Mouse (Mus musculus): ENCODE measurements around the gene Tm7sf3.

The Tm7sf3 gene

DNA sequence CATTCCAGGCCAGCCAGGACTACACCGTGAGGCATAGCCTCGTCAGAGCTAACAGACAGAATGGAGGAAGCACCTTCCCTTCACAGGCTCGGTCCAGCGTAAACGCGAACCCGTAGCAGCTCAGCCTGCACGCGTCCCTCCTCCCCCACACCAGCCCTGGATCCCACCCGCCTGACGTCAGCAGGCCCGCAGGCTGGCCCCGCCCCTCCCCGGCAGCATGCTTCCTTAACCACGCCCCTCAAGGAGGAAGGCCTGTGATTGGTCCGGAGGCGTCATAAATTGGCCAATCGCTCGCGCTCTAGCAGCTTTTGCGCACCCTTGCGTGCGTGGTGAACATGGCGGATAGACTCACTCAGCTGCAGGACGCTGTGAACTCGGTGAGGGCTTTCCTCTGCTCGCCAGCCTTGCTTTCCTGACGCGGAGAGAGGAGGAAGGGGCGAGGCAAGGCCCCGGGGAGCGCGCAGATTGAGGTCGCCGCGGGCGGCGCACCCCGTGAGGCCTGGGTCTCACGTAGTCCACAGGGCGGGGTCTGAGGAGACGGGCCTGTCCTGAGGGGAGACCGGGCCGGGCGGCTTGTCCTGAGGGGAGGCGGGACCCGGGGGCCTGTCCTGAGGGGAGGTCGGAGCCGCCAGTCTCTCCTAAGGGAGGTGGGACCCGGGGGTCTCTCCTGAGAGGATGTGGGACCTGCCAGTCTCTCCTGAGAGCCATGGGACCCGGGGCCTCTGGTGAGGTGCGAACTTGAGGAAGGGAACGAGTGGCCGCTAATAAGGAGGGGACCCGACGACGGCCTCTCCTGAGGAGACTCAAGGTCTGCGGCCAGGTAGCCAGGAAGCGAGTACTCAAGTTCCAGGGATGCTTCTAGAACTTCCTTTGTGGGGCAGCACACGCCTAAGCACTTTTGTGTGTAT, at the start of gene Tm7sf3, which contains the start of gene Med21:
Gene Tm7sf3 (minus strand): TSS at position 549 of the 908 bp plus-strand sequence.
Gene Med21 (plus strand): TSS at position 272 of the 908 bp plus-strand sequence.
- peak; percentile 99 for DNase-seq

DNA sequence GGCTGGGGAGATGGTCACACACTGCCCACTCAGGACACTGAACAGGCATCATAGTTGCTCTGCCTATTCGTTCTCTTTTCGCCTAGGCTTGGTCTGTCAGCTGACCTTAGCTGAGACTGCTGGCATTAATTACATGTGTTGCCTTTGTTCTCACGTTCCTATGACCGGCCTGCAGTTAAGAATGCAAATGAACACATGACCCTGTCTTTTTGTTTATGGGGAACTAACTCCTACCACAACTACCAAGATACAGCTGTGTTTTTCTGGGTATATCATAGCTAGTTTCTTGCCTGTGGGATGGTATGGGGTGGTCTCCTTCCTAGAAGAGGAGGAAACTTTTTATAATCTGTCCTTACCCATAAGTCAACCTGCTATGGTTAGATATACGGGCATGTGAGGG, 46.2 kb upstream of the Tm7sf3 start:
- no peak for DNase-seq

DNA sequence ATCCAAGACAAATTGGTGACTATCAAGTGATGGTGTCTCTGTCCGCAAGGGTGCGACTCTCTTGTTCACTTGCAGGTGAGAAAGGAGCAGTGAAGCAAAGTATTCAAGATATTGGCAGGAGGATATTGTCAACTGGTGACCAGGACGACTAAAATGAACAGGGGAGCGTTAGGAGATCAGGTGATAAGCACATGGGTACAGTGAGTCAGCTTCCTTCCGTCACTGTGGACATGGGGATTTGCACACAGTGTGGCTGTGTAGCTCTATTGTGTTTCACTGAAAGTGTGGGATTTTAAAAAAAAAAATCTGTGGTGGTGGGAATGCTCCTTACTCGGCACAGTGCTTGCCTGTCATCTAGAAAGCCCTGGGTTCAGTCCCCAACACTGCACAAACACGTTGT, 45.4 kb upstream of the Tm7sf3 start:
- no peak for DNase-seq

DNA sequence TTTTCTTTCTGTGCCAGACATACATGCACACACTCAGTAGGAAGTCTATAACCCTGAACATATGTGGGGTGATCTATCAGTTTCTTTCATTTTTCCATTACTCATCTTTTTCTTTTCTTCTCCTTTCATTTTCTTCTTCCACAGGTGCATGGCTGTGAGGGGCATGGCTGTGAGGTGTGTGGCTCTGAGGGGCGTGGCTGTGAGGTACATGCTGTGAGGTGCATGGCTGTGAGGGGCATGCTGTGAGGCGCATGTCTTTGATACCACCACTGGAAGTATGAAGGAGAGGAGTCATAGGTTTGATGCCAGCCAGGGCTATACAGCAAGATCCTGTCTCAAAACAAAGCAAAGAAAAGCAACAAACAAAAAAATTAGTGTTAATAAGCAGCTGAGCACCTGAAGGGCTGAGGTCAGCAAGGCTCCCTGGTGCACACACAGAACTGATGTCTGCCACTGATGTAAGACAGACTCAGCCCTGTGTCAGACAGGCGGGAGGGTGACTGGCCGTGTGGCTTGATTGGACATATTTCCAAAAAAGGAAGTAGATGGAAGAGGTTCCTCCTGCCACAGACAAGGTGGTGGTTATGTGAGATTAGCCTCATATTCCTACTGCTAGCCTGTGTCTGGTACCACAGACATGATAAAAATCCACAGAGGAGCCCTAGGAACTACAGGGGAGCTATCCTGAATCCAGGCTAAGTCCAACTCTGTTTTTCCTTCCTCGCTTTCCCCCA, 44.0 kb upstream of the Tm7sf3 start:
- DNase-seq: peak; percentile 53

DNA sequence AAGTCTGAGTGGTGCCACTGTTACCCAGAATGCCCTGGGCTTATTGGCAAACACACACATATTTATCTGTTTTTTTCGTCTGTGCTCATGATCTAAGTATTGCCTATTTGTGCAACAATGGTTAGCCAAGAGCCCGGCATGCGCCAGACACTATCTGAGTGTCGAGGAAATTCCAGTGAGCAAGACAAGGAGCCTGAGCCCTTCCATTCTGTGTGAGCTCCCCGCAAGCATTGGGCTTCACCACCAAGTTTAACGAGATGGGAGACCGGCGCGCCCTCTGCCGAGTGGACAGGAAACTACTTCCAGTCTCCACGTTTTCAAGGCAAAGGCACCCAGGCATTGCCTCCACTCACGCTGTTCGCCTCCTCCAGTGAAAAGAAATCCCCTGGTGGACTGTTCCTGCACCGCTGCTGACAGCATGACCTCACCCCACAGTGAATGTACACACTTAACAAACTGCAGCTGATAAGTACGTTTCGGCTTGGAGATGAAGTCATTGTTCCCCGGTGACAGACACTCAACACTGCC, 43.2 kb upstream of the Tm7sf3 start:
- peak; percentile 85 for DNase-seq

DNA sequence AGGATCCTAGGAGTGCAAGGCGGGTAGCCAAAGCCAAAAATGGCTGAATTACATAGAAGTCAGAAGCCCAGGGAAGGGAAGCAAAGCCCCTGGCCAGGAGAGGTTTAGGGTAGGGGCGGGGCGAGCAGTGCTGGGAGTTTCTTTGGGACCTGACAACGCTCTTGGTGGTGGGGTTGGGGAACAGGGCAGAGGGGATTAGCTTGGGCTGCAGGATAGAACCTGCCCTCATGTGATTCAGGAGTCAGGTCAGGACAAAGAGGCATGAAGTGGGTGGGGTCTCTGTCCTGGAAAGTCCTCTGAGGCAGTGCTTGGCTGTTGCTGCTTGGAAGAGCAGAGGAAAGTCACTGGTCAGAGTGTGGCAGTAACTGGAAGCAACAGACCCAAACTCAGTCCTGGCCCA, 41.3 kb upstream of the Tm7sf3 start:
- no peak for DNase-seq

DNA sequence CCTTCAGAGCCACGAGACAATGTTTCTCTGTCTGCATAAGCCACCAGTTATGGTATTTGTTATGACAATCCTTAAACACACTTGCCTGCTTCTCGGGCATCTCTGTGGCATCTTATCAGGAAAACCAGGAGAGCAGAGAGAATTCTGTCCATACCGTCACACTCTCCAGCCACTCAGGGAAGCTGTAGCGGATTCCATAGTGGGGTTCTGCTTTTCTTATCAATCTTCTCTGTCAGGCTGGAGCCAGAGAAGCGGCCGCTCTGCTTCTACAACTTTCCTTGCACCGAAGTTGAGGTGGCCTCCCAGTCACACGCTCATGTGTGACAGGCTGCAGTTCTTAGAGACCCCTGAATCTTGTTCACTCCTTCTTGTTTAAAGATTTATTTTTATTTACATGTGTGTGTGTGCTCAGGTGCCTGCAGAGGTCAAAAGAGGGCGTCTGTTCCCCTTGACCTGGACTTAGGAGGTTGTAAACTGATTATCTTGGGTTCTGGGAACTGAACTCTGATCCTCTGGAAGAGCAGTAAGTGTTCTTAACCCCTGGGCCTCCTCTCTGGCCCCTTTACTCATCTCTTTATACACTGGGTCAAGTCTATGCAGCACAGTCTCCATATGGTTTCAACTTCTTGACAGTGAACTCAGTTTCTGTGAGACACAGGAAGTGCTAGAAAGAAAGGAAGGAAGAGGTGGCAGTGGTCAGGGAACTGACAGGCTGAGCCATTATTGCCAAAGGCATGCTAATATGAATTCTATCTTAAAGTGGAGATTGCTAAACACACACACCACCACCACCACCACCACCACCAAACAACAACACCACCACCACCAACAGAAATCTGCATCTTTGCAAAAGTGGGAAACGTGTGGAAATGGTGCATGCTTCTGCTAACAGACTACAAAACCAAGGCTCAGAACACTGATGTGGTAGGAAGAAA, 35.8 kb upstream of the Tm7sf3 start:
- DNase-seq: no peak

DNA sequence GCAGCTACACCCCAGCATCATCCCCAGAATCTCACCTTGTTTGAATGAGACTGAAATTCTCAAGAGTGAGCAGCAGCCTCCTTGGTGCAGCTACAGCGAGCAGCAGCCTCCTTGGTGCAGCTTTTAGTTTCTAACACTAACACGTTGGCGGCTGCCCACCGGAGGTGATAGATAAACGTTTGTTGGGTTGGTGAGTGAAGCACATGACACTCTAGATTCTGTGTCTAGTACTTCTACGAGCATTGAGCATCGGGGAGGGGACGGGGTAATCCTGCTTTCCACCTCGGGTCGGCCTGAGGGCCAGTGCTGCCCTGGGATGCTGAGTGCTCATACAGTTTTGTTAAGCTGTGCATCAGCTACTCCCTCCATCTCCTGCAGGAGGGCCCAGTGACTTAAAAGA, 34.3 kb upstream of the Tm7sf3 start:
- DNase-seq: no peak

DNA sequence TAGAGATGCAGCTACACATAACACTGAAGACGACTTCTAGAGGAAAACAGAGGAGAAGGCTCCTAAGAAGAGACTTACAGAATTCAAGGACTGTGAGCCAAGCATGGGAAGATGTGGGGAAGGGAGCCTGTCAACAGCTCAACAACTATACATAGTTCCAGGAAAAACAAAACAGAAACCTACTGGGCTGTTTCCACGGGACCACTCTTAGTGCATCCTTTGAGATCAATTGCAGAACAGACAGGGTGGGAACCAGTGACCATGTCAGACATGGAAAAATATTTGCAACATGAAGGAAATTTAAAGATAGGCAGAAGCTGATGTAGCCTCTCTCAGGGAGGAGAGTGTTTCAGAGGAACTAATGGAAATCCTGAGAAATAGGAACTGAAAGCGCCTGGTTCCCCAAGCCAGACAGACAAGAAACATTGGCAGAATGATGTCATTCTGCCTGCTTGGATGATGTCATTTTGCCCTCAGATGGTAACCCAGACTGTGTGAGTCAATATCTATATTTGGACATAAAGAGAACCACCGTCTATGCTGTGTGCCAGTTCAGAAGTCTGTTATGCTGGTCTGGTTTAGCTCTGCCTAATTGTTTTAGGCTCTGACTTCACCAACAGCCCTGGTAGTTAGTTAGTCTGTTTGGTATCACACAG, 32.4 kb upstream of the Tm7sf3 start:
- DNase-seq: peak; percentile 48

DNA sequence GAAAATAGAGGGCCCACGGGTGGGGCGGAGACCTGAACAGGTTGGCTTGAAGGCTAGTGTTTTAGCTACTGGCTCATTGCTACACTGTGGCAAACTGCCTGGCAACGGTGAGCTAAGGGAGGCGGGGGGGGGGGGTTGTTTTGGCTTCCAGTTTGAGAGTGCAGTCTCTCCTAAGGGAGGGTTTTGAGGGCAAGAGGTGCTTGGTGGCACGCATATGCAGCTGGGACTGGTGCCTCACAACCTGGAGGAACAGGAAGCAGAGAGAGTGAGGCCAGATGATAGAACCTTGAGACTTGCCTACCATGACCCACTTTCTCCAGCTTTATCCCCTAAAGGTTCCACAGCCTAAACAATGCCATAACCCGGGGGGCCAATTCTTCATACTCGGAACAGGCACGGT, 31.8 kb upstream of the Tm7sf3 start:
- no peak for DNase-seq

DNA sequence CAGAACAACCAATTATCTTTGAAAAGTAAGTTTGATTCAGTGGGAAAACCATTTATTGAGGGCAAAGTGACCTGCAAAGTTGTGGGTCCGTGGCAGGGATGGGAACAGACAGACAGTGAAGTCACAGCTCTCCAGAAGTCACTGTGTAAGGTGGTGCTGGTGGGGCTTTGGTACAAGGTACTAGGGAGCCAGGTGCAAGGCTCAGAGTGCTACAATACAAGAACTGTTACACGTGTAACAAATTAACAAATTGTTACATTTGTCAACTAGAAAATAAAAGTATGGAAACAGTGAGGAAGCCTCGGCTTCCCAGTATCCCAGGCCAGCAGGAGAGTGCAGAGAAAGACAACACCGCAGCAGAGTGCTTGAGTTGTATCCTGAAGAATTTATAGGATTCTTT, 31.1 kb upstream of the Tm7sf3 start:
- no peak for DNase-seq

DNA sequence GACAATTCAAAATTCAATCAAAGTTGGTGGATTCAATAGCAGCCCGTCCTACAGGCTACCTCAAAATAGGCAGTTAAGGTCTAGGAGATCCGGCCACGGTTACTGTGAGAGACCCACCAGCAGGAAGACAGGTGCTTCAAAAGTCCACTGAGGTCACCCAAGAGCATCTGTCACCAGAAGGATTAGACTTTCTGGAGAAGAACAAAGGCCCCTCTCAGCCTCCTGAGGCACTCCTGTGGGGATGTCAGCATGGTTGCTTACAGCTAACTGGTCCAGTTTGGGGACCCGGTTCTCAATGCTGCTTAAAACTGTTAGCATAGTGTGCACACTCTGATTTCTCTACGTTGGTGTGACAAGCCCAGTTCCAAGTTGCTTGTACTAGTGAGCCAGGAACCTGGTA, 29.5 kb upstream of the Tm7sf3 start:
- DNase-seq: no peak

DNA sequence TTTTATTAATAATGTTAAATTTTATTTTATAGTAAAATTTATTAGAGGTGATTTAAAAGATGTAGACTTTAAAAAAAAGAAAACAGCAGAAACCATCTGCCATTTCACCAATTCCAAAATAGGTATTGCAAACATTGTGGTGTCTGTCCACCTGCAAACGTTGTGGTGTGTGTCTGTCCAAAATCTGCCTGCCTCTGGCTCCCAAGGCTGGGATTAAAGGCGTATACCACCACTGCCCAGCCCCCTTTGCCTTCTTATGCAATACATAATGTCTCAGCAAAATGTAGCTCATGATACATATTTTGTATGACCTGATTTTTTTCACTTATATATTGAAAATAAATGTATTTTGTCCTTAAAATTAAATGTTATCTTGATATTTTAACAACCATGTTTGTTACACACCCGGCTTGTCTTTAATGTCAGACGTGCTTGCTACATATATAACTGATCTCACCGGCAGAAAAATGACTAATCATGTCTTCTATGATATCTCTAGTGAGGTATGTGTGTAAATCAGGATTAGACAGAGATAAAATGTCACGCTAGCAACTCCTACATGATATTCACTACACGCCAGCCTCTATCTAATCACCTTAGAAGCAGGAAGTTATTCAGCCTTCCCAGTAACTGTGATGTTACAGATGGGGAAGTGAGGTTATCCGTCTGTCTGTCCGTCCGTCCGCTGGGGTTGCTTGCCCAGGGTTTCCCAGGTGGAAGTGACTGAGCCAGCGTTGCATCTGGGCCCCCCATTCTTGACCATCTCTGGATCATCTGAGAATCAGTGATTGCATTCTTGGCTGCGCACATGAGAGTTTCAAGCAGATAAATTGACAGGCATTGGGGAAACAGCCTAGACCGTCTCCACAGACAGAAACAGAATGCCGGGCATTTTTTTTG, 28.6 kb upstream of the Tm7sf3 start:
- no peak for DNase-seq

DNA sequence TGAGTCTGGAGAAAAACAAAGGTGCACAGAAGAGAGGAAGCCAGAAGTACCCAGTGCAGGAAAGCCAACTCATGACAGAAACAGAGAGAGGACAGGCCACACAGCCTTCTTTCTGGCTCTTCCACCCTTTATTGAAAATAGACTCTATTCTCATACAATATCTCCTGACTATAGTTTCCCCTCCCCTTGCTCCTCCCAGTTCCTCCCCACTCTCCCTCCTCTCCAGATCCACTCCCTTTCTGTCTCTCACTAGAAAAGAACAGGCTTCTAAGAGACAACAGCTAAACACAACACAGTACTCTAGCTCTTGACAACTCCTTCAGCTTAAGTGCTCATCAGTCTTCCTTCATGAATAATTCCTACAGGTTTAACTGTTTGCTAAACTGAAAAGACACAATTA, 26.0 kb upstream of the Tm7sf3 start:
- no peak for DNase-seq

DNA sequence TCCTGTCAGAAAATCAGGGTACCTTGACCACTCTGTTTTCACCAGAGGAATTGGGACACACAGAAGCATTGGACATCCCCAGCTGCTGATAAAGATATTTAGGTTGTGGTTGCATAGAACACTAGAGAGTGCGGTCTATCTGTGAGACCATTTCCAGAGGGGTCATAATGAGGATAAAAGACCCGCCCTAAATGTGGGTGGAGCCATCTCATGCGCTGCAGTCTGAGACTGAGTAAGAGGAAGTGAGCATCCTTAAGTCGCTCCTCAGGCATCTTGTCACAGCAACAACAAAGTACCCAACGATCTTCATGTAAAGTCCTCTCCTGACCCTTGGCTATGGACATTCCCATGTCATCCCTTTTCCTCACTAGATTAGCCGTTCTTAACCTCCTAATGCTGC, 24.2 kb upstream of the Tm7sf3 start:
- DNase-seq: no peak

DNA sequence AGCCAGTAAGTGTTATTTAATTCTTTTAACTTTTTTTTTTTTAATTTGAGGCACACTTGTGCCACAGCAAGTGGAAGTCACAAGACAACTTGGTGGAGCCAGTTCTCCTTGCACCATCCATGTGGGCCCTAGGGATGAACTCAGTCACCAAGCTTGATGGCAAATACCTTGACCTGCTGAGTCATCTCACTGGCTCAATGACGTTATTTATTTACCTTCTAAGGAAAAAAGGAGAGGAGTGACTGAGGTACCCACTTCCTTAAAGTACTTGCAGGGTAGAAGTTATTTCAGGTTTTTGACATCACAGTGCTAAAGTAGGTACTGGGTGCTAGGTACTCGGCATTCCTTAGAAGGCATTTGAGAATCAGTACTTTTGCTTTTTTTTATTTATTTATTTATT, 22.8 kb upstream of the Tm7sf3 start:
- DNase-seq: no peak

DNA sequence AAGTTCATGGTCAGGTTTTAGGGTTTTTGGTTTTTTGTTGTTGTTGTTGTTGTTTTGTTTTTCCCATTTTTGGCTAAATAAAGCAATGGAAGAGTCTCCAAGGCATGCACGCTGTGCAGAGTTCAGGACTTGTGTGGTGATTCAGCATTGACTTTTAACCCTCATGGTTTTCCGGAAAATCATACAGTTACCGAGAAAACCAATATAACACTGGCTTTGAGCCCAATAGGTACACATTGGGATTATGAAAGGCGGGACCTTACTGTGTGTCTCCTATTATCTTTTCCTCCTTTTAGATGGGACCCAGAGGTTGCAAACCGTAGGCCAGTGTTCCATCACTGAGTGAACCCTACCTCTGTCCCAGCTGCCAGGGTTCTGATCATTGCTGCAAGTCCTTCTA, 22.3 kb upstream of the Tm7sf3 start:
- no peak for DNase-seq

DNA sequence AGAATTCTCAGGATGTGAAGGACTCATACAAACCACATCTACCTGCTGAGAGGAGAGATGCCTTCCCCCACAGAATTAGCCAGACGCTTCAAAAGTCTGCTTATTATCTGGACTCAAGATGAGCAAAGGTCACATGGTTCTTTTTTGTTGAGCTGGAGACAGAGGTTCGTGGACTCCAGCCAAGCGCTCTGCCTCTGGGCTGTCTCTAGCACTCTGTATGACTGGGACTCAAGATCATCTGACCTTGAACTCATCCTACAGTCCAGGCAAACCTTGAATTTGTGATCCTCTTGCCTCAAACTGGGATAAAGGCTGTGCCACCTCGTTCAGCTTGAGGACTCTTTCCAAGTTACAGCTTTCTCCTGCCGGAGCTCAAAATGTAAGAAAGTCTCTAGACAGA, 21.5 kb upstream of the Tm7sf3 start:
- no peak for DNase-seq

DNA sequence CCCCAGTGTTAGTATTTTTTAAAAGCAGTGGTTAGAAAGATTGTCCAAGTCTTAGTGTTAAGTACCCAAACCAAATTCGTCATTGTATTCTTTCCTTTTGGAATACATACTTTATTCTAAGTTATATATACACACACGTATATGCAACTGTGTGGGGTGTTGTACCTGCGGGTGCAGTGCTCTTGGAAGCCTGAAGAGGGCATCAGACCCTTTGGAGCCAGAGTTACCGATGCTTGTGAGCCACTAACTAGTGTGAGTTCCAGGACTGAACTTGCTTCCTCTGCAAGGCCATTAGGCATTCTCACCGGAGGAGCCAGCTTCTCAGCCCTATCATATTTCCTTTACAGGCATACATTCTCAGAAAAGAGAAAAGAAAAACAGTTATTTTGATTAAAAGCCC, 20.1 kb upstream of the Tm7sf3 start:
- DNase-seq: peak; percentile 62

DNA sequence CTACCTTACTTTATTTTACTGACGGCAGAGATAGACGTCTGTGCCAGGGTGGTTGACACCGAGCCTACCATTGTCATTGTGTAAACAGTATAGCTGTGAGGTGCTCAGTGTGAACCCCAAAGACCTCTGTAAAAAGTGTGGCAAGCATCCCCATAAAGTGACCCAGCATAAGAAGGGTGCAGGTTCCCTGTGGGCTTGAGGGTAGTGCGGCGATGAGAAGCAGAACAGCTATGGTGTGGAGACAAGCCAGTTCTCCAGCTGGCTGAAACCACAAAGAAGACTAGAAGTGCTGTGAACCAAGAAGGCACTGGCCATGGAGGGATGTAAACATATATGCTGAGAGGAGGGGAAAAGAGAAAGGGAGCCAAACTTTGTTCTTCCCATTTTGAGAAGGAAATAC, 19.0 kb upstream of the Tm7sf3 start:
- no peak for DNase-seq

DNA sequence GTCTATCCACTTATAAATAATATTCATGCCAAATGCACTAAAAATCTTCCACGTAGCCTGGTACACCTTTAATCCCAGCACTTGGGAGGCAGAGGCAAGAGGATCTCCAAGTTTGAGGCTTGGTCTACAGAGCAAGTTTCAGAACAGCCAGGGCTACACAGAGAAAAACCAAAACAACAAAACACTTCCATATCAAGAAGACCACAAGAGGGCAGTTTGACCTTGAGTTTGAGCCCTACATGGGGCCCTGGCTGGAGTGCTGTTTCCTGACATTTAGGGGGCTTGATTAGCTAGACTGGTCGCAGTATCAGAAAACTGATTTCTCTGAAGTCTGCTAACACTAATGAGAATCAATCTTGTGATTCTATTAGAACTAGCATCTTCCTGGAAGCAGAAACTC, 18.0 kb upstream of the Tm7sf3 start:
- peak; percentile 50 for DNase-seq

All from lung, postnatal 36 days (tissue).